Mouse (Mus musculus) adrenal gland, postnatal 10 days (tissue): ENCODE measurements around the gene Med17. TPM values are rescaled to one million over a fixed set of nuclear protein-coding genes. Genes with fewer than 3 reads are reported as not detected.

Experiments used
- DNase-seq: peaks from one replicate; pipeline ENCODE4 v3.0.0; 2021; ENCODE audit warnings: mixed read lengths
- total RNA-seq, 2 experiments: library from RNA; stranded (reverse); gene quantifications; 2 replicates each; pipeline ENCODE4 v1.2.3; 2021

Med17 gene
- total RNA-seq, 2 experiments from 2014 or later: 32.9 to 33.2 TPM

- no peak for DNase-seq
These were observed 9.5 kb upstream of the Med17 start for GRCm38 (mm10) chr9:15289251-15289650.

DNA sequence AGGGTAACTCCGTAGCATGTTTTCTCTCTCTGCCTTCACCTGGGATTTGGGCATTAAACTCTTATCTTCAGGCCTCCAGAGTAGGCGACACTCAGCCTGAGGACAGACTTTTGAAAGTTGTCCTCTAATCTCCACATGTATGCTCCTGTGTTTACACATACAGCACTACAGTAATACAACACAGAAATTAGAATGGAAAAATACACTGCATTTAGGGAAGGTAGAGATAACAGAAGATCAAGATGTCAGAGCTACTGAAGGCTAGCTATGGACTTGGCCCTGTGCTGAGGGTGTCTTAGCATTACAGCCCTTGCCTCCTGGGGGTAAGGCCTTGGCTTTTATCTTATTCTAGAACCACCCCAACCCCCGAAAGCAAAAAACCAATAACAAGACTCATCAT, 8.7 kb upstream of the Med17 start:
- DNase-seq: no peak

DNA sequence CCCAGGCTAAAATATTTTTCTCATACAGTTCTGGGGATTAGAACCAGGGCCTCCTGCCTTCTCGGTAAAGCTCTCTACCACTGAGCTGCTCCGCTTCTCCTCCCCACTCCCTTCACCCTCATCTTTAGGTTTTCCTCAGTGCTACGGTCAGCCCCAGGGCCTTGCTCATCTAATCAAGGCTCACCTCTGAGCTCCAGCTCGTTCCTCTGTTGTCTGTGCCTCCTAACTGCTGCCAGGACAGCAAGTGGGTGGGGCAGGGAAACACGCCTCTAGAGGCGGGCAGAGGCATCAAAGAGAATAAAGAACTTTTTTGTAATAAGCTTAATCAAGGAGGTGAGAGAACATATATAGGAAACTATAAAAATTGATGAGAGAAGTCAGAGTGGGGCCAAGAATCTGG, 8.1 kb upstream of the Med17 start:
- DNase-seq: no peak

- peak; percentile 35 for DNase-seq
These were observed 5.7 kb upstream of the Med17 start for GRCm38 (mm10) chr9:15285443-15285842.

GRCm38 (mm10) chr9:15280491-15280879, 754 bp upstream of the Med17 start:
- DNase-seq: no peak

GRCm38 (mm10) chr9:15279139-15279648, 537 bp downstream of the Med17 start:
- DNase-seq: no peak

GRCm38 (mm10) chr9:15278343-15278742, 1.4 kb downstream of the Med17 start:
- DNase-seq: no peak

GRCm38 (mm10) chr9:15276855-15277254, 2.9 kb downstream of the Med17 start:
- DNase-seq: no peak

DNA sequence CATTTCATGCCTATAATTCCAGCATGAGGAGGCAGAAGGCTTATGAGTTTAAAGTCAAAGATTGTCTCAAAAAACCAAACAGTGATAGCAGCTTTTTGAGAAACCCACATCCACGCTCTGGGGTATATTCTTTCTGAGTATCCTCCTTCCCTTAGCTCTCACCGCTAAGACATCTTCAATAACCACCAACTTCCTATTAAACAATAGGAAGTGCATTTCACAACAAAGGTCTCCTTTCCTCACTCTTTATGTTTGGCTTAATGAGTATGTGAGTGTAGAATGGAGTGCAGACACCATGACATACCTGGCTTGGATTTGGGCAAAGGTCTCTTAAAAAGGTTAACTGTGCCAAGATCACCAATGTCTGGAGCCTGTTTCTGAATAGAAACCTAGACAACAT, 5.8 kb downstream of the Med17 start:
- DNase-seq: no peak

GRCm38 (mm10) chr9:15263487-15263886, 16.2 kb downstream of the Med17 start:
- no peak for DNase-seq

DNA sequence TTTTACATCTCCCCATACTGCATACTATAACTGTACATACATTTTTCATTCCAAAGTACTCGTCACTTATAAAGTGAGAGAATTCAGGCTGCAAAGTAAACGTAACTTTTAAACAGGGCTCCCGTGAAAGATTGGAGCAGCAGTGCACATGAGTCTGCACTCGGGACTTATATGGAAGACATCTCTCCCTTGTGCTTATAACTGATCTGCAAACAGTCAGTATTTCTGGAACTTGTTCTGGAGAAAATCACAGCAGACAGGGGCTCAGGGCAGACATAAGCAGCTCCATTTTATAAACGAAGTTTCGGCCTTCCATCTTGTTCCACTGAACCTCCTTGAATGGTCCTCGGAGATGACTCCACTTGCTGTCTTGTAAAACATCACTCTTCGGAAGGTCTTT, 17.8 kb downstream of the Med17 start:
- no peak for DNase-seq

DNA sequence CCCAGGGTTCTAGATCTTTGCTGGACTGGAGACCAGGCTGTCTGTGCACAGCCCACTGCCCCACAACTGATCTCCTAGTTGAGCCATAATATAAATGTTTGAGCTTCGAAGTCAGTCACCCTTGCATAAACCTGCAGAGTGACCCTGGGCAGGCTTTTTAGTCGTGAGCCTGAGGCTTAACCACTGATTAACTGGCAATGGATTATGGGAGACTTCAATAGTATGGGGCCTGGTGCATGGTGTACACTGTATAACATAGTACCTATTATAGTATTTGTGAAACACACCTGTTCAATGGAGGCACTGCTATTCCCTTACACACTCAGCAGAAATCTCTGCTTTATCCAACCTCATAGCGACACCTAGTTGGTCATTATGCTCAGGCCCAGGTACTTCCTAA, 23.5 kb downstream of the Med17 start:
- DNase-seq: no peak

GRCm38 (mm10) chr9:15254501-15254900, 25.2 kb downstream of the Med17 start:
- DNase-seq: no peak

- DNase-seq: no peak
These were observed 27.5 kb downstream of the Med17 start for GRCm38 (mm10) chr9:15252196-15252595.

DNA sequence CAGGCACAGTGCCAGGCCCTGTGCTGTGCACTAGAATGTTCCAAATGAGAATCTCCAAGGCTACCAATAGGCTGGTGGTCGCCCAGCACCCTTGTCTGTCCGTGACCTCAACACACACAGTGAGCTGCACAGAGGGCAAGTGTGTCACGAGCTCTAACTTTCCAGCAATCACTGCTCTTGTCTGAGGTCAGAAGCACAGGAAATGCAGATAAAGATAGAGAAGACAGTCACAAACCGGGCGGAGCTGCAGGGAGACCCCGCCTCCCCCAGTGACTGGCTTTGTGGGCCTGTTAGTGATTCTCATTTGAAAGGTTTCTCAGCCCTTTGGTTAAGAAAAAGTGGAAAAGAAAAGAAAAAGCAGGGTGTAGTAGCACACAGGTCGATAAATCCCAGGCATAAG, 29.4 kb downstream of the Med17 start:
- DNase-seq: no peak

DNA sequence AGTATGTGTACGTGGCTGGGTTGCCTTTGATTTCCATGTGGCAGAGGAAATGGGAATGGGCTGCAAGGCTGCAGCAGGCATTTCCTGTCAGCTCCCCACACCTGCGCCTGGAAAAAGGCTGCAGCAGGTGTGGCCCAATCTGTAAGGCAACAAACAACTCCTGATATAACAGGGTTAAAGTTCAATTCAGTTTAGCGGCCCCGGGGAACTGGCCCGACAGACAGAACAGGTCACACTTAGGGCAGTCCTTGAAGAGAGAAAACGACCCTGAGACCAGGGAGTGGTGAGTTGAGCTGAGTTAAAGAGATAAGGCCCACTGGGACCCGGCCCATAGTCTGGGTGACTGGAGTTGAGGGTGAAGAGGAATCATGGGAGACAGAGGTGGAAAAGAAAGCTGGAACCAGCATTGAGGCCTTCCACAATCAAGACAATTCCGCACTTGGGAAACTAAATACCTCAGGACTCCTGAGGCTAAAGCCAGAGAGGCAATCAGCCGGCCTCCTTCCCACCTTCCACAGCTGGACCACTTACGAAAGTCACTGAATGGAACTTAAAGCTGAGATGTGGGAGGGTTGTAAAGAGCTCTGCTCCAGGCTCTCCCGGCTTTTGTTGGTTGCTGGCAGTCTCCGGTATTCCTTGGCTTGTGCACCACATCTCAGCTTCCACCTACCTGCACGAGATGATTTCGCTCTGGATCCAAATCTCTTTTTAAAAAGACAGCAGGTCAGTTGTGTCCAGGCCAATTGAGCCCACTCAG, 34.2 kb downstream of the Med17 start:
- no peak for DNase-seq

DNA sequence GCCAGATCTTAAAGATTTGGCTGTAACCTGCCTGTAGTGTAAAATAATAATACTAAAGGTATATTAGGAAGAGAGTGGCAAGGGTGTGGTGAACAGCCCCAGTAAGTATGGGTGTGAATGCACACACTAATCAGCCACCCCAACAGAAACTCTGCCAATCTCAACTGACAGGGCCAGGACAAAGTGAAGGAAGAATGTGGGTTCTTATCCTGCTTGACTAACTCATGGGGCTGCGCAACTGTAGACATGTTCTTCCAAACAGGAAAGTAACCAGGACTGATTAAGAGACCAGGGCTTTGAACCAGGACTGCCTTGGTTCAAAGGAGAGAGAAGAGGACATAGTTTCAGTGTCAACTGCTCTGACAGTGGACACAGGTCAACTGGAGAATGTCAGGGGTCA, 37.6 kb downstream of the Med17 start:
- no peak for DNase-seq

GRCm38 (mm10) chr9:15241596-15241939, 38.2 kb downstream of the Med17 start:
- DNase-seq: peak; percentile 81

DNA sequence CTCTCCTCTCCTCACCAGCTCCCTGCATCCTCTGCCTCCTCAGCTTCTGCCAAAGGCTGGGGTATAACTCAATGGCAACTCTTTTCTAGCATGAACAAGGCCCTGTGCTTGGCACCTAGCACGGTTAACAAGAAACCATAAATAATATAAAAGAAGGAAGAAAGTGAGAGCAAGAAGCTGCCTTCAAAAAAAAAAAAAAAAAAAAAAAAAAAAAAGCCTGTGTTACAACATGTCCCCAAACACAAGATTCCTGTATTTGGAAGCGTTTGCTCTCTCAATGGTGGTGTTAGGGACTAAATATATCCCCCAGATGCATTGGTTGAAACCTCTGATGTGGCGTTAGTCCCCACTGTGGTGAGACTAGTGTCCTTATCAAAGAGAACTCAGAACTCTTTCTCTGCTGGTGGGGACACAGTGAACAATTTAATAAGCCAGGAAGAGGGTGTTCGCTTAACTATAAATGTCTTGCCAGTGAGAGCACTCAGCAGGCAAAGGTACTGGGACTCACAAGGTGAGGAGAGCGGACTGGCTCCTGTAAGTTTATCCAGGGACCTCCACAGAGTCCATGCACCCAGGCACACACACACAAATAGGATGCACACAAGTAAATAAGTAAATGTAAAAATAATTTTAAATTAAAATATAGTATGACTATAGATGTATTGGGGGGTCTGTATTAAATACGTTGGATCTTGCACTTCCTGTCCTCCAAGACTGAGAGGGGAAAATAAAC, 38.7 kb downstream of the Med17 start:
- no peak for DNase-seq

- DNase-seq: no peak
These were observed 39.7 kb downstream of the Med17 start for GRCm38 (mm10) chr9:15240006-15240405.

DNA sequence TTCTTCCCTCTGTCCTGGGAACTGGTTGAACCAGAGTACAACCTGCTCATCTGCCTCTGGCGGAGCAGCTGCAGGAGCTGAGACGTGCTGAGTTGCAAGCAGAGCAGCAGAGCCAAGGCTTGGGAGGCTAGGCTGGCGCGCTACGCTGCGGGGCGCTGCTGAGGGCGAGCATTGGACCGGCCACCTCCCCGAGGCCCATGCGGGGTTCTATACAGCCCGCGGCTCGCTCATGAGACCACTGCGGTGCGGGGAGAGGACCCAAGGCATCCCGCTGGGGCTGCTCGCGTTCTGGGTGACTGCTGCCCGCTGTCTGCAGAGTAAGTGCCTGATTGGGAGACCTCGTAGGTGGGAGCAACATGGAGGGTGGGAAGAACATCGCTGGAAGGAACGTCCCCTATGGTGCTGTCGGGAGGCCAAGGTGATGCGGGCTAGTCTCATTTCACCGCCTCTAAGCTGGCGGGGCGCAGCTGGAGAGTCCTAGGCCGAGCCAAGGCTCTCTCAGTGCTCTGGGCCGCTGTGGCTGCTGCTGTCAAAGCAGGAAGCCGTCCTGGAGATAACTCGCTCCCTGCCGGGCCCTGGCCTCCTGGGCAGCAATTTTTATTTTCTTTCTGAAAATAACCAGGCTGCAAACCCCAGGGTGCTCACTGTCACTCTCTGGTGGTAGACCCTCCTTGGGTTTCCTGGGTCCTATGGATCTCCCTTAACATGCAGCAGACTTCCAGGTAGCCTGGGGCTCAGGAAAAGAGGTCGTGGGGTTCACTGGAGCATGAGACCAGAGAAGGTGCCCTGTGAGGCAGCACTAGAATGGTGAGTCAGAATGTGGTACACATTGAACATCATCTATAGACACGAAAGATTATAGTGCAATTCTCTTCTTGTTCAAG, 40.4 kb downstream of the Med17 start, which contains the start of gene Vstm5:
Vstm5 (plus strand) TSS at position 4 of the 884 bp plus-strand sequence.
- DNase-seq: peak; percentile 48

DNA sequence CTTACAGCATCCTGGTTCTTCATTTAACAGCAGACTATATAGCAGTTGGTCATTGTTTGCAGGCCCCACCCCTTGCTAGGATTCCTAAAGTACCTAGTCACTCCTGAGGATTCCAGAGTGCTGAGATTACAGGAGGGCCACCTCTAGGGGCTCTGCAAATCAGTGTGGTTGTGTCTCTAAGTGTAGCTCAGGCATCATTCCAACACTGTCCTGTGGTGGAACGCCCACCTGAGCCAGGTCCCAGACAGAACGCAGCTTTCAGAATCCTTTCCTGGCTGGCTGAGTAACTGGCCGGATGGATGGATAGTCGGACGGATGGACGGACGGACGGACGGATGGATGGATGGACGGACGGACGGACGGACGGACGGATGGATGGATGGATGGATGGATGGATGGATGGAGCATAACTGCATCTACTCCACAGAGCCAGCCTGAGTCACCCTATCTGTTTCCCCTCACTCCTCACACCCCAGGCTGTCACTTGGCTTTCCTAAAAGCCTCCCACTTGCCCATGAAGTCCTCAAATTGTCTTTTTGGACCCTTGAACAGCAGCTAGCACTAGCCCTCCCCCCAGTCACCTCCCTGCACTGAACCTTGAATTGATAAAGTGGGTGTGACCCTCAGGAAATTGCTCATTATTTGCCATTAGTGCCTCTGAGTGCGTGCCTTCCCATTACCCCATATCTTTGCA, 41.3 kb downstream of the Med17 start:
- no peak for DNase-seq
